Mouse (Mus musculus) heart, postnatal 0 days (tissue): ENCODE measurements around the gene Bco1. TPM values are rescaled to one million over a fixed set of nuclear protein-coding genes. Genes with fewer than 3 reads are reported as not detected.

Experiments
- ATAC-seq: fragments of 200-750 bp; cut with Nextera tagmentation; 2 replicates; pipeline ENCODE4 v1.8.0; 2017; ENCODE audit warnings: low read depth, moderate number of reproducible peaks, moderate library complexity; ENCODE audit not compliant: insufficient read depth
- DNase-seq: peaks from one replicate; pipeline ENCODE4 v3.0.0-alpha.2; 2016; ENCODE audit warnings: low spot score
- H3K27ac ChIP-seq: fragments of 300-500 bp; sonication (generic); 2 replicates; pipeline ENCODE4 v1.5.1; 2014; ENCODE audit warnings: low read depth, mild to moderate bottlenecking
- H3K27me3 ChIP-seq: fragments of 300-500 bp; sonication (generic); 2 replicates; pipeline ENCODE4 v1.6.1; 2014; ENCODE audit warnings: low read length, mixed read lengths; ENCODE audit not compliant: control insufficient read depth, insufficient read depth
- H3K36me3 ChIP-seq: fragments of 300-500 bp; sonication (generic); replicated peaks from 2 replicates; pipeline ENCODE4 v1.6.1; 2014; ENCODE audit warnings: low read length, mixed read lengths; ENCODE audit not compliant: control insufficient read depth, insufficient read depth
- H3K4me1 ChIP-seq: fragments of 300-500 bp; sonication (generic); 2 replicates; pipeline ENCODE4 v1.6.1; 2014; ENCODE audit warnings: antibody characterized with exemption; ENCODE audit not compliant: control insufficient read depth, insufficient read depth
- H3K4me2 ChIP-seq: fragments of 300-500 bp; sonication (generic); 2 replicates; pipeline ENCODE4 v1.6.1; 2014; ENCODE audit warnings: low read depth, mild to moderate bottlenecking, low read length, moderate library complexity
- H3K4me3 ChIP-seq: fragments of 300-500 bp; sonication (generic); 2 replicates; pipeline ENCODE4 v1.5.1; 2014; ENCODE audit warnings: low read depth, low read length
- H3K9ac ChIP-seq: fragments of 300-500 bp; sonication (generic); replicated peaks from 2 replicates; pipeline ENCODE4 v1.6.1; 2014; ENCODE audit warnings: low read depth, low read length, mixed read lengths
- H3K9me3 ChIP-seq: fragments of 300-500 bp; sonication (generic); replicated peaks from 2 replicates; pipeline ENCODE4 v1.6.1; 2016; ENCODE audit warnings: low read length; ENCODE audit not compliant: control insufficient read depth
- CTCF ChIP-seq: IDR thresholded peaks from 2 replicates; pipeline ENCODE4 v1.5.1; 2016; ENCODE audit warnings: antibody characterized with exemption, control low read depth, low read depth
- EP300 ChIP-seq: IDR thresholded peaks from 2 replicates; pipeline ENCODE4 v1.6.1; 2016; ENCODE audit warnings: antibody characterized with exemption, low read depth
- WGBS: fragments of 180-500 bp; shearing (Covaris S2); extraction: QIAGEN DNeasy Blood & Tissue Kit; methylation state at CpG from one replicate; pipeline ENCODE4 v1.1.7; 2014; 5-methylcytosine and 5-hydroxymethylcytosine counted together
- polyA plus RNA-seq: library from polyadenylated mRNA; unstranded; fragments of >200 nt; fragmentation: Nextera tagmentation; extraction: Ambion mirVana; gene quantifications from 2 replicates; pipeline ENCODE4 v1.2.1, GENCODE M21; 2015
- total RNA-seq: library from RNA; depleted of rRNA; stranded (reverse); fragments of >200 nt; gene quantifications from 2 replicates; pipeline ENCODE4 v1.2.3, GENCODE M21; 2014; ENCODE audit warnings: low replicate concordance

Gene Bco1
- total and polyA plus RNA-seq, 2 experiments from 2014 or later, result not detected

- H3K9me3 ChIP-seq, result no peaks in the 10 kb centered on the region
- DNase-seq (peak; percentile 54), ATAC-seq (peak; percentile 63)
- H3K36me3 ChIP-seq, result 0 out of 2 replicates have a peak, but pooled peaks cover 7% of the 10 kb centered on the region
- no peak overlapping the region for H3K9ac ChIP-seq
- H3K27me3 ChIP-seq, result no peaks in the 10 kb centered on the region
- peaks cover 3% of the 10 kb centered on the region; the same call in 1 of the 2 replicates for H3K4me1 ChIP-seq
- WGBS, result 14% methylated on average over 7 of the region's 7 CpGs
- no peak overlapping the region for H3K4me3 ChIP-seq
- H3K4me2 ChIP-seq, result no peak overlapping the region
- TF ChIP-seq EP300 (no peak), CTCF (peak; percentile 34)
- no peak overlapping the region for H3K27ac ChIP-seq
These were observed 77.2 kb downstream of the Bco1 start for GRCm38 (mm10) chr8:117172904-117173303.

GRCm38 (mm10) chr8:117173690-117174089 lies 78.0 kb downstream of the Bco1 start:
- no peak overlapping the region for H3K9ac ChIP-seq
- no peak overlapping the region for H3K4me3 ChIP-seq
- no peaks in the 10 kb centered on the region for H3K9me3 ChIP-seq
- TF ChIP-seq EP300, result no peak
- TF ChIP-seq CTCF, result no peak
- no peaks in the 10 kb centered on the region for H3K27me3 ChIP-seq
- WGBS, result 62% methylated on average over 3 of the region's 3 CpGs
- no peak overlapping the region for H3K27ac ChIP-seq
- no peak for ATAC-seq
- no peak for DNase-seq
- H3K4me1 ChIP-seq, result no peaks in the 10 kb centered on the region
- no peak overlapping the region for H3K4me2 ChIP-seq
- 0 out of 2 replicates have a peak, but pooled peaks cover 7% of the 10 kb centered on the region for H3K36me3 ChIP-seq

- WGBS, result 70% methylated on average over 5 of the region's 5 CpGs
- Histone ChIP-seq H3K27me3 (no peaks in the 10 kb centered on the region), H3K4me2 (no peak overlapping the region), H3K36me3 (0 out of 2 replicates have a peak, but pooled peaks cover 7% of the 10 kb centered on the region), H3K4me3 (no peak overlapping the region), H3K4me1 (no peaks in the 10 kb centered on the region), H3K9ac (no peak overlapping the region), H3K9me3 (no peaks in the 10 kb centered on the region), H3K27ac (no peak overlapping the region)
- TF ChIP-seq CTCF (no peak), EP300 (no peak)
- ATAC-seq, result no peak
- no peak for DNase-seq
These were observed 78.9 kb downstream of the Bco1 start for GRCm38 (mm10) chr8:117174536-117174935.

- no peak overlapping the region for H3K4me3 ChIP-seq
- DNase-seq, result no peak
- ATAC-seq, result no peak
- H3K36me3 ChIP-seq, result 0 out of 2 replicates have a peak, but pooled peaks cover 7% of the 10 kb centered on the region
- H3K9ac ChIP-seq, result no peak overlapping the region
- no peaks in the 10 kb centered on the region for H3K27me3 ChIP-seq
- H3K9me3 ChIP-seq, result no peaks in the 10 kb centered on the region
- no peaks in the 10 kb centered on the region for H3K4me1 ChIP-seq
- no peak overlapping the region for H3K27ac ChIP-seq
- WGBS, result 60% methylated on average over 5 of the region's 5 CpGs
- H3K4me2 ChIP-seq, result no peak overlapping the region
- TF ChIP-seq EP300, result no peak
- no peak for TF ChIP-seq CTCF
These were observed 80.7 kb downstream of the Bco1 start for GRCm38 (mm10) chr8:117176308-117176707.

- H3K36me3 ChIP-seq, result 0 out of 2 replicates have a peak, but pooled peaks cover 7% of the 10 kb centered on the region
- H3K4me1 ChIP-seq, result no peaks in the 10 kb centered on the region
- H3K9ac ChIP-seq, result no peak overlapping the region
- no peaks in the 10 kb centered on the region for H3K9me3 ChIP-seq
- H3K27me3 ChIP-seq, result no peaks in the 10 kb centered on the region
- no peak for TF ChIP-seq EP300
- TF ChIP-seq CTCF, result no peak
- 71% methylated on average over 7 of the region's 7 CpGs for WGBS
- H3K4me2 ChIP-seq, result no peak overlapping the region
- DNase-seq, result no peak
- no peak for ATAC-seq
- no peak overlapping the region for H3K27ac ChIP-seq
- no peak overlapping the region for H3K4me3 ChIP-seq
These were observed 81.6 kb downstream of the Bco1 start for GRCm38 (mm10) chr8:117177236-117177635.

- no peak for DNase-seq
- Histone ChIP-seq H3K27me3 (no peaks in the 10 kb centered on the region), H3K4me2 (no peak overlapping the region), H3K4me3 (no peak overlapping the region), H3K36me3 (0 out of 2 replicates have a peak, but pooled peaks cover 7% of the 10 kb centered on the region), H3K27ac (no peak overlapping the region), H3K9me3 (no peaks in the 10 kb centered on the region), H3K4me1 (no peaks in the 10 kb centered on the region), H3K9ac (no peak overlapping the region)
- TF ChIP-seq EP300 (no peak), CTCF (no peak)
- ATAC-seq, result no peak
- WGBS, result 82% methylated on average over 2 of the region's 2 CpGs
These were observed 82.4 kb downstream of the Bco1 start for GRCm38 (mm10) chr8:117178039-117178438.
